Comparison of ENCODE assay signal across 16 mouse cellular contexts in genomic region chr1:153947837-153948236, GRCm38 (mm10). TPM values are rescaled to one million over a fixed set of nuclear protein-coding genes. Genes with fewer than 3 reads are reported as not detected.
"Had no signal": no experiment of that assay in that cellular context is flagged by ENCODE, and none has a peak within 500 bp of the region (broad histone marks: within the 10 kb centered on the region; RNA-seq: fewer than 3 reads in every experiment).

No protein-coding gene starts in this region.

- DNase-seq: kidney, adult 18-20 months; kidney, adult 9 months; kidney, postnatal 14 days; kidney, postnatal 4 days; layer of hippocampus, postnatal 36 days; liver, postnatal 0 days; lung, embryonic 14.5 days; lung, postnatal 10 days; lung, postnatal 36 days; retina, postnatal 1 day; thymus, postnatal 25 days had no signal

RNA-seq across cellular contexts. Expression of gene Teddm1a, which starts 56.3 kb away (rescaled TPM):
- total RNA-seq: layer of hippocampus, adult 18-20 months; layer of hippocampus, postnatal 10 days; layer of hippocampus, postnatal 36 days; left cerebral cortex, postnatal 36 days; monocyte, adult 5-6 weeks; neutrophil, adult 5-6 weeks had no signal
